Mouse (Mus musculus) E14TG2a.4 (cell line): ENCODE measurements at regions not wholly inside any gene's neighbourhood (a gene's known extent, or its start where the extent isn't known, plus 50 kb on each side); places are given as distances from the start of the nearest gene placed in this dataset.

Experiments used
- CTCF ChIP-seq: conservative IDR thresholded peaks from 2 replicates; pipeline ENCODE4 v1.5.1; 2014; ENCODE audit warnings: low read length
- NANOG ChIP-seq: IDR thresholded peaks from 2 replicates; pipeline ENCODE4 v1.6.1; 2014; ENCODE audit warnings: borderline replicate concordance, low read length, mixed read lengths
- POU5F1 ChIP-seq: IDR thresholded peaks from 2 replicates; pipeline ENCODE4 v1.6.1; 2014; ENCODE audit warnings: low read length, borderline replicate concordance

DNA sequence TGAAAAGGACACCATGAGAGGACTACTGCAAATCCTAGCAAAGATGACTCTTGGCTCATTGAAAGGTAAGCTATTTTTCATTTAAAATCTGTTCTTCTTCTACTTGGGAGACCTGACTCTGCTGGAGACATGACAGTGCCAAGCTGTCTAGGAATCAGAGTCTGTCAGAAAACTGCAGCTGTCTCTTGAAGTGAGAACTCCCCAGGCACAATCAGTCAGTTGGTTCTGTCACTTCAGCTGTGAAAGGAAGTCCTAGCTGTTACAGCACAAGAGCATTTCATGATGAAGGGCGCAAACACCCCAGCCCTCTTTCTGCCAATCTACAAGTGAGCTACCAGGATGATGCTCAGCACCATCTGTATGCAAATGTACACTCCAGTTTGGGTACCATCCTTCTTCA lies 442.4 kb downstream of the Ipmk start:
- TF ChIP-seq CTCF (no peak), NANOG (no peak), POU5F1 (no peak)
